Mouse (Mus musculus): ENCODE measurements around the gene Mmp9. TPM values are rescaled to one million over a fixed set of nuclear protein-coding genes. Genes with fewer than 3 reads are reported as not detected.

Mmp9 gene
- polyA plus RNA-seq, 1 experiment = 29.1 TPM

DNA sequence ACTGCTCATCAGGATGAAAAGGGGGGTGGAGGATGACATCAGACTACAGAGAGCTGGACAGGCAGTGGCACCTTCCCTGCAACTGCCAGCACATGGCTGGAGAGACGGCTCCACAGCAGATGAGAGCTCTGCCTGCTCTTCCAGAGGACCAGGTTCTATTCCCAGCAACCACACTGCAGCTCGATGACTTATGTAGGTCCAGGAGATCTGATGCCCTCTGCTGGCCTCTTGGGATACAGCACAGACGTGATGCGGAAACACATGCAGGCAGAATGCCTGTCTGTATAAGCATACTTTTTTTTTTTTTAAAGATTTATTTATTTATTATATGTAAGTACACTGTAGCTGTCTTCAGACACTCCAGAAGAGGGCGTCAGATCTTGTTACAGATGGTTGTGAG is 22.3 kb upstream of the Mmp9 start:
- Histone ChIP-seq H3K36me3 (ENCODE audit: control insufficient read depth, insufficient read depth, low read length) (peaks cover 9% of the 10 kb centered on the region), H3K27ac (ENCODE audit: control insufficient read depth, insufficient read depth, low read length) (no peak overlapping the region), H3K4me1 (replicated peaks; ENCODE audit: control insufficient read depth, insufficient read depth, low read length) (peaks cover 13% of the 10 kb centered on the region), H3K4me3 (ENCODE audit: control insufficient read depth, insufficient read depth, low read length) (no peak overlapping the region), H3K27me3 (ENCODE audit: control insufficient read depth, insufficient read depth, low read length) (no peaks in the 10 kb centered on the region)
- peak; percentile 57 for DNase-seq
- WGBS = 81% methylated on average over 5 of the region's 5 CpGs
- TF ChIP-seq CTCF (IDR thresholded peaks at IDR 0.05; ENCODE audit: borderline replicate concordance, control insufficient read depth, extremely low read depth, insufficient read depth, low read length, poor library complexity) (peak; percentile 70; the same call in 1 of the 2 replicates), POLR2A (IDR thresholded peaks at IDR 0.05; ENCODE audit: control insufficient read depth, extremely low read depth, insufficient read depth, low read length, poor library complexity) (no peak)

GRCm38 (mm10) chr2:164921984-164922383 is 18.6 kb upstream of the Mmp9 start:
- H3K4me1 ChIP-seq (replicated peaks; ENCODE audit: control insufficient read depth, insufficient read depth, low read length) = peaks cover 5% of the 10 kb centered on the region; the same call in 1 of the 2 replicates
- H3K36me3 ChIP-seq (ENCODE audit: control insufficient read depth, insufficient read depth, low read length) = peaks cover 9% of the 10 kb centered on the region
- no peak for DNase-seq
- TF ChIP-seq CTCF (IDR thresholded peaks at IDR 0.05; ENCODE audit: borderline replicate concordance, control insufficient read depth, extremely low read depth, insufficient read depth, low read length, poor library complexity) (no peak), POLR2A (IDR thresholded peaks at IDR 0.05; ENCODE audit: control insufficient read depth, extremely low read depth, insufficient read depth, low read length, poor library complexity) (no peak)
- no peak overlapping the region for H3K27ac ChIP-seq (ENCODE audit: control insufficient read depth, insufficient read depth, low read length)
- no peaks in the 10 kb centered on the region for H3K27me3 ChIP-seq (ENCODE audit: control insufficient read depth, insufficient read depth, low read length)
- H3K4me3 ChIP-seq (ENCODE audit: control insufficient read depth, insufficient read depth, low read length) = no peak overlapping the region
- WGBS = 83% methylated on average over 7 of the region's 7 CpGs

DNA sequence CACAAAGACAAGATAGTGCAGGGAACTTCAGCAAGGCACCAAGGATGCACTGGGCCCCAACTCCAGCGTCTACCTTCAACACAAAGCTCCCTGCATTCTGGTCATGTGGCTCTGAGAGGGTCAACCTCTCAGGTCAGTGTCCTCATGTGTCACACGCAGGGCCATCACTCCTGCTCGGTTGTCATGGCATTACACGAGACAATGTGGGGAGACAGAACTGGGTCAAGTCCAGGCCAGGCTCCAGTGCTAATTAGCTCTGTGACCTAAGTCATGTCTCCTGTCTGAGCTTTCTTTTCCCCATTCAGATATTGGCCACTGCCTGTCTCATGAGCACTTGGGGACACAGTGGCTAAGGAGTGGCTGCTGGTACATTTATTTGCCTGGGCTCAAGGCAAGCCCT is 17.3 kb upstream of the Mmp9 start:
- 98% methylated on average over 4 of the region's 4 CpGs for WGBS
- no peaks in the 10 kb centered on the region for H3K27me3 ChIP-seq (ENCODE audit: control insufficient read depth, insufficient read depth, low read length)
- TF ChIP-seq POLR2A (IDR thresholded peaks at IDR 0.05; ENCODE audit: control insufficient read depth, extremely low read depth, insufficient read depth, low read length, poor library complexity) (no peak), CTCF (IDR thresholded peaks at IDR 0.05; ENCODE audit: borderline replicate concordance, control insufficient read depth, extremely low read depth, insufficient read depth, low read length, poor library complexity) (no peak)
- 0 out of 2 replicates have a peak, but pooled peaks cover 2% of the 10 kb centered on the region for H3K4me1 ChIP-seq (replicated peaks; ENCODE audit: control insufficient read depth, insufficient read depth, low read length)
- no peak overlapping the region for H3K4me3 ChIP-seq (ENCODE audit: control insufficient read depth, insufficient read depth, low read length)
- H3K36me3 ChIP-seq (ENCODE audit: control insufficient read depth, insufficient read depth, low read length) = peaks cover 9% of the 10 kb centered on the region
- H3K27ac ChIP-seq (ENCODE audit: control insufficient read depth, insufficient read depth, low read length) = no peak overlapping the region
- no peak for DNase-seq

- Histone ChIP-seq H3K36me3 (ENCODE audit: control insufficient read depth, insufficient read depth, low read length) (peaks cover 5% of the 10 kb centered on the region), H3K27me3 (ENCODE audit: control insufficient read depth, insufficient read depth, low read length) (no peaks in the 10 kb centered on the region), H3K4me1 (replicated peaks; ENCODE audit: control insufficient read depth, insufficient read depth, low read length) (0 out of 2 replicates have a peak, but pooled peaks cover 2% of the 10 kb centered on the region), H3K27ac (ENCODE audit: control insufficient read depth, insufficient read depth, low read length) (no peak overlapping the region), H3K4me3 (ENCODE audit: control insufficient read depth, insufficient read depth, low read length) (no peak overlapping the region)
- peak; percentile 89 for DNase-seq
- WGBS = 49% methylated on average over 11 of the region's 11 CpGs
- TF ChIP-seq POLR2A (IDR thresholded peaks at IDR 0.05; ENCODE audit: control insufficient read depth, extremely low read depth, insufficient read depth, low read length, poor library complexity) (no peak), CTCF (IDR thresholded peaks at IDR 0.05; ENCODE audit: borderline replicate concordance, control insufficient read depth, extremely low read depth, insufficient read depth, low read length, poor library complexity) (peak; percentile 84)
These were observed 16.3 kb upstream of the Mmp9 start for GRCm38 (mm10) chr2:164924100-164924857.

DNA sequence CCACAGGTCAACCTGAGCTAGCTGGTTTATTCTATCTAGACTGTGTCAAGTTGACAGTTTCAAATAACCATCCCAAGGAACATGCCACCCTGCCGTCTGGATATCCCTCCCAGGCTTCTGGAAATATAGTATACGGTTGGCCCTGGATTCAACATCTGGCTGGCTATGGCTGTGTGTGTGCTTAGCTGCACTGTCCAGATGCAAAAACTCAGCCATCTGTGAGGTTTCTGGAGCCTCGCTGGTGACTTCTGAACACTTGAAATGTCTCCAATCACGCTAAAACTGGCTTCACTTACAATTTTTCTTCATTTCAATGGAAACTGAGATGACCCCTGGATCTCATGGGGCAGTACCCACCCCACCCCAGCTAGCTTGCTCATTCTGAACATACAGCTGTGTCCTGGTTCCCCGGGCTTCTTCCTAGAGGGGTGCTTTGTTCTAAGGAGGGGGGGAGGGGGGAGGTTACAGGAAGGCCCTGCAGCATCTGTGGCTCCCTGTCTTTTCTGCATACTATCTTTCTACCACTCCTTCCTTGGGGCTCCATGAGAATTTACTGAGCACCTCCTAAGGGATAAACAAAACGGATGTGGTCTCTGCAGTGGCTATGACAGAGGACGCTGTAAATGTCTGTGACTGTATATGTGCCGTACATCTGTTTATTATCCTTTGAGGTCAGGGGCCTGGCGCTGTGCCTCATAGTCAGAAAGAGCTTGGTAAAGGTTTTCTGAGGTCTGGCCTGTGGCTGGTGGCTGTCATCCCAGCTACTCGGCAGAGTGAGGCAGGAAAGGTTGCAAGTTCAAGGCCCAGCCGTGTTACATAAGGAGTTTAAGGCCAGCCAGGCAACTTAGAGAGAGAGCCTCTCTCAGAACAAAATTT is 9.6 kb upstream of the Mmp9 start:
- H3K27me3 ChIP-seq (ENCODE audit: control insufficient read depth, insufficient read depth, low read length) = peaks cover 3% of the 10 kb centered on the region; the same call in 1 of the 2 replicates
- H3K36me3 ChIP-seq (ENCODE audit: control insufficient read depth, insufficient read depth, low read length) = no peaks in the 10 kb centered on the region
- no peak overlapping the region for H3K4me3 ChIP-seq (ENCODE audit: control insufficient read depth, insufficient read depth, low read length)
- WGBS = 55% methylated on average over 11 of the region's 11 CpGs
- H3K27ac ChIP-seq (ENCODE audit: control insufficient read depth, insufficient read depth, low read length) = no peak overlapping the region
- TF ChIP-seq CTCF (IDR thresholded peaks at IDR 0.05; ENCODE audit: borderline replicate concordance, control insufficient read depth, extremely low read depth, insufficient read depth, low read length, poor library complexity) (no peak), POLR2A (IDR thresholded peaks at IDR 0.05; ENCODE audit: control insufficient read depth, extremely low read depth, insufficient read depth, low read length, poor library complexity) (no peak)
- DNase-seq = no peak
- H3K4me1 ChIP-seq (replicated peaks; ENCODE audit: control insufficient read depth, insufficient read depth, low read length) = peaks cover 14% of the 10 kb centered on the region

GRCm38 (mm10) chr2:164933534-164933933 is 7.0 kb upstream of the Mmp9 start:
- DNase-seq = no peak
- Histone ChIP-seq H3K27me3 (ENCODE audit: control insufficient read depth, insufficient read depth, low read length) (peaks cover 7% of the 10 kb centered on the region; the same call in 1 of the 2 replicates), H3K4me1 (replicated peaks; ENCODE audit: control insufficient read depth, insufficient read depth, low read length) (peaks cover 17% of the 10 kb centered on the region), H3K27ac (ENCODE audit: control insufficient read depth, insufficient read depth, low read length) (no peak overlapping the region), H3K4me3 (ENCODE audit: control insufficient read depth, insufficient read depth, low read length) (no peak overlapping the region), H3K36me3 (ENCODE audit: control insufficient read depth, insufficient read depth, low read length) (no peaks in the 10 kb centered on the region)
- WGBS = 22% methylated on average over 10 of the region's 10 CpGs
- TF ChIP-seq CTCF (IDR thresholded peaks at IDR 0.05; ENCODE audit: borderline replicate concordance, control insufficient read depth, extremely low read depth, insufficient read depth, low read length, poor library complexity) = no peak
- TF ChIP-seq POLR2A (IDR thresholded peaks at IDR 0.05; ENCODE audit: control insufficient read depth, extremely low read depth, insufficient read depth, low read length, poor library complexity) = no peak
